Mouse (Mus musculus): ENCODE measurements around the gene Sall4. TPM values are rescaled to one million over a fixed set of nuclear protein-coding genes. Genes with fewer than 3 reads are reported as not detected.
A peak's percentile ranks its signal among the peaks of the same experiment; 100 is the strongest.

Gene Sall4
- polyA plus RNA-seq, 1 experiment from 2014 or later, result 2.3 TPM

GRCm38 (mm10) chr2:168718735-168719134 lies 49.0 kb downstream of the Sall4 start:
- Histone ChIP-seq H3K36me3 (no peaks in the 10 kb centered on the region), H3K4me2 (replicated peaks) (no peak overlapping the region), H3K4me1 (peaks cover 16% of the 10 kb centered on the region; the same call in 1 of the 2 replicates), H3K9ac (no peak overlapping the region), H3K27ac (no peak overlapping the region; the same call in 1 of the 2 replicates), H3K4me3 (no peak overlapping the region), H3K9me3 (replicated peaks) (no peaks in the 10 kb centered on the region), H3K27me3 (no peaks in the 10 kb centered on the region)
- WGBS, result 82% methylated on average over 10 of the region's 10 CpGs
- no peak for ATAC-seq (ENCODE audit: low FRiP score)

- H3K9me3 ChIP-seq (replicated peaks), result no peaks in the 10 kb centered on the region
- peaks cover 16% of the 10 kb centered on the region; the same call in 1 of the 2 replicates for H3K4me1 ChIP-seq
- no peak overlapping the region for H3K4me2 ChIP-seq (replicated peaks)
- H3K36me3 ChIP-seq, result no peaks in the 10 kb centered on the region
- H3K27ac ChIP-seq, result no peak overlapping the region; the same call in 1 of the 2 replicates
- no peaks in the 10 kb centered on the region for H3K27me3 ChIP-seq
- H3K9ac ChIP-seq, result no peak overlapping the region
- 94% methylated on average over 2 of the region's 2 CpGs for WGBS
- H3K4me3 ChIP-seq, result no peak overlapping the region
- no peak for ATAC-seq (ENCODE audit: low FRiP score)
These were observed 49.5 kb downstream of the Sall4 start for GRCm38 (mm10) chr2:168718267-168718666.

- no peak for ATAC-seq (ENCODE audit: low FRiP score)
- Histone ChIP-seq H3K36me3 (peaks cover 9% of the 10 kb centered on the region), H3K9me3 (replicated peaks) (no peaks in the 10 kb centered on the region), H3K4me1 (peaks cover 11% of the 10 kb centered on the region; the same call in 1 of the 2 replicates), H3K4me2 (replicated peaks) (no peak overlapping the region), H3K4me3 (no peak overlapping the region), H3K27ac (peak overlapping the region; percentile 12; the same call in 1 of the 2 replicates), H3K9ac (no peak overlapping the region; the same call in 1 of the 2 replicates), H3K27me3 (no peaks in the 10 kb centered on the region)
- 83% methylated on average over 20 of the region's 20 CpGs for WGBS
These were observed 55.3 kb downstream of the Sall4 start for GRCm38 (mm10) chr2:168712199-168713176.

GRCm38 (mm10) chr2:168710979-168711378 lies 56.8 kb downstream of the Sall4 start:
- ATAC-seq (ENCODE audit: low FRiP score), result no peak
- Histone ChIP-seq H3K27me3 (no peaks in the 10 kb centered on the region), H3K4me3 (no peak overlapping the region), H3K36me3 (peaks cover 14% of the 10 kb centered on the region), H3K4me2 (replicated peaks) (no peak overlapping the region), H3K27ac (no peak overlapping the region), H3K4me1 (no peaks in the 10 kb centered on the region), H3K9ac (no peak overlapping the region), H3K9me3 (replicated peaks) (no peaks in the 10 kb centered on the region)
- 81% methylated on average over 3 of the region's 3 CpGs for WGBS

GRCm38 (mm10) chr2:168707766-168708165 lies 60.0 kb downstream of the Sall4 start:
- H3K9ac ChIP-seq, result no peak overlapping the region
- 49% methylated on average over 9 of the region's 9 CpGs for WGBS
- H3K36me3 ChIP-seq, result peaks cover 36% of the 10 kb centered on the region
- no peaks in the 10 kb centered on the region for H3K4me1 ChIP-seq
- H3K27me3 ChIP-seq, result no peaks in the 10 kb centered on the region
- H3K4me3 ChIP-seq, result no peak overlapping the region
- no peak overlapping the region for H3K27ac ChIP-seq
- no peak for ATAC-seq (ENCODE audit: low FRiP score)
- H3K9me3 ChIP-seq (replicated peaks), result no peaks in the 10 kb centered on the region
- no peak overlapping the region for H3K4me2 ChIP-seq (replicated peaks)

GRCm38 (mm10) chr2:168702266-168702665 lies 65.5 kb downstream of the Sall4 start:
- Histone ChIP-seq H3K9ac (no peak overlapping the region), H3K4me3 (no peak overlapping the region), H3K9me3 (replicated peaks) (peaks cover 3% of the 10 kb centered on the region; the same call in 1 of the 2 replicates), H3K36me3 (peaks cover 60% of the 10 kb centered on the region), H3K4me1 (peaks cover 5% of the 10 kb centered on the region; the same call in 1 of the 2 replicates), H3K27me3 (no peaks in the 10 kb centered on the region), H3K4me2 (replicated peaks) (no peak overlapping the region), H3K27ac (peak overlapping the region; percentile 40; the same call in 1 of the 2 replicates)
- ATAC-seq (ENCODE audit: low FRiP score), result no peak
- WGBS, result 29% methylated on average over 13 of the region's 13 CpGs

Other genes with a start within 250 kb of the Sall4 start
- 2.2 and 2.4 TPM in 2 replicates for gene Nfatc2, start 166.3 kb downstream of the Sall4 start, polyA plus RNA-seq (2016; fragmentation: Nextera tagmentation; extraction: Ambion mirVana)
- gene Atp9a, start 25.5 kb downstream of the Sall4 start, polyA plus RNA-seq (2016; fragmentation: Nextera tagmentation; extraction: Ambion mirVana), result 50.8 and 54.2 TPM in 2 replicates
- 37.7 and 39.0 TPM in 2 replicates for gene Zfp64, start 187.6 kb upstream of the Sall4 start, polyA plus RNA-seq (2016; fragmentation: Nextera tagmentation; extraction: Ambion mirVana)